Mouse (Mus musculus) forebrain, embryonic 14.5 days (tissue): ENCODE data around the gene Rpap3. TPM values are rescaled to one million over a fixed set of nuclear protein-coding genes. Genes with fewer than 3 reads are reported as not detected.
A peak's percentile ranks its signal among the peaks of the same experiment; 100 is the strongest.
"Not testable (repeated sequence)": the region's sequence is repeated elsewhere in the genome, so short reads cannot be mapped to it uniquely, and the experiment has no call there.

Experiments used
- ATAC-seq: fragments of 200-750 bp; cut with Nextera tagmentation; 2 replicates; pipeline ENCODE4 v1.8.0; 2017; ENCODE audit warnings: mild to moderate bottlenecking, moderate library complexity
- DNase-seq: peaks from one replicate; pipeline ENCODE4 v3.0.0-alpha.2; 2015; ENCODE audit warnings: low spot score
- H3K27ac ChIP-seq: fragments of 300-500 bp; sonication (generic); 2 replicates; pipeline ENCODE4 v1.5.1; 2014; ENCODE audit warnings: low read depth, mild to moderate bottlenecking, control low read depth, low read length, moderate library complexity
- H3K27me3 ChIP-seq: fragments of 300-500 bp; sonication (generic); replicated peaks from 2 replicates; pipeline ENCODE4 v1.6.1; 2014; ENCODE audit warnings: low read length, control low read depth, mixed read lengths; ENCODE audit not compliant: control insufficient read depth, insufficient read depth
- H3K36me3 ChIP-seq: fragments of 300-500 bp; sonication (generic); 2 replicates; pipeline ENCODE4 v1.6.1; 2014; ENCODE audit warnings: low read length, control low read depth; ENCODE audit not compliant: control insufficient read depth, insufficient read depth
- H3K4me1 ChIP-seq: fragments of 300-500 bp; sonication (generic); 2 replicates; pipeline ENCODE4 v1.6.1; 2014; ENCODE audit warnings: antibody characterized with exemption, low read length, control low read depth; ENCODE audit not compliant: control insufficient read depth, insufficient read depth
- H3K4me2 ChIP-seq: fragments of 300-500 bp; sonication (generic); 2 replicates; pipeline ENCODE4 v1.6.1; 2014; ENCODE audit warnings: mild to moderate bottlenecking, control low read depth, low read length
- H3K4me3 ChIP-seq: fragments of 300-500 bp; sonication (generic); 2 replicates; pipeline ENCODE4 v1.5.1; 2014; ENCODE audit warnings: low read depth, low read length, control low read depth
- H3K9ac ChIP-seq: fragments of 300-500 bp; sonication (generic); 2 replicates; pipeline ENCODE4 v1.6.1; 2014; ENCODE audit warnings: mild to moderate bottlenecking, low read length, control low read depth, moderate library complexity
- H3K9me3 ChIP-seq: fragments of 300-500 bp; sonication (generic); replicated peaks from 2 replicates; pipeline ENCODE4 v1.6.1; 2016; ENCODE audit warnings: low read length, control low read depth, mixed read lengths; ENCODE audit not compliant: control insufficient read depth
- WGBS: fragments of 180-500 bp; shearing (Covaris S2); extraction: QIAGEN DNeasy Blood & Tissue Kit; methylation state at CpG from one replicate; pipeline ENCODE4 v1.1.7; 2014; 5-methylcytosine and 5-hydroxymethylcytosine counted together
- polyA plus RNA-seq: library from polyadenylated mRNA; unstranded; fragments of >200 nt; fragmentation: Nextera tagmentation; extraction: Ambion mirVana; gene quantifications from 2 replicates; pipeline ENCODE4 v1.2.1, GENCODE M21; 2014

Rpap3 gene
- polyA plus RNA-seq, 1 experiment from 2014 or later = 45.4 TPM

DNA sequence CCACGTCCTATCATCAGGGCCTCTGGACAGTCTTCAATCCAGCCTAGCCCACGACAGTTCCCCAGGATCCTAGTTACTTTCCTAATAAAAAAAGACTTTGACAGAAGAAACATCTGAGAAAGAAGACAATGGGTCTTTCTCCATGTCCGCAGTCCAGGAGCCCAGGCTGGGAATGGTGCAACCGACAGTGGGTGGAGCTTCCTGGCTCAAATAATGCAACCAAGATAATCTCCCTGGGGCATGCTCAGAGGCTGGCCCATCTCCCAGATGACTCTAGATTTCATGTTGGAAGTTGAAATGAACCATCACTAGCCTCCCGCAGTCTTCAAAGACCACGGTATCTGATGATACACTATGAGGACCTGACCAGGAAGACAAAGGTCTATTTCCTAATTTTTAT, 35.1 kb downstream of the Rpap3 start:
- DNase-seq = no peak
- 77% methylated on average over 6 of the region's 6 CpGs for WGBS
- no peak overlapping the region for H3K9ac ChIP-seq

DNA sequence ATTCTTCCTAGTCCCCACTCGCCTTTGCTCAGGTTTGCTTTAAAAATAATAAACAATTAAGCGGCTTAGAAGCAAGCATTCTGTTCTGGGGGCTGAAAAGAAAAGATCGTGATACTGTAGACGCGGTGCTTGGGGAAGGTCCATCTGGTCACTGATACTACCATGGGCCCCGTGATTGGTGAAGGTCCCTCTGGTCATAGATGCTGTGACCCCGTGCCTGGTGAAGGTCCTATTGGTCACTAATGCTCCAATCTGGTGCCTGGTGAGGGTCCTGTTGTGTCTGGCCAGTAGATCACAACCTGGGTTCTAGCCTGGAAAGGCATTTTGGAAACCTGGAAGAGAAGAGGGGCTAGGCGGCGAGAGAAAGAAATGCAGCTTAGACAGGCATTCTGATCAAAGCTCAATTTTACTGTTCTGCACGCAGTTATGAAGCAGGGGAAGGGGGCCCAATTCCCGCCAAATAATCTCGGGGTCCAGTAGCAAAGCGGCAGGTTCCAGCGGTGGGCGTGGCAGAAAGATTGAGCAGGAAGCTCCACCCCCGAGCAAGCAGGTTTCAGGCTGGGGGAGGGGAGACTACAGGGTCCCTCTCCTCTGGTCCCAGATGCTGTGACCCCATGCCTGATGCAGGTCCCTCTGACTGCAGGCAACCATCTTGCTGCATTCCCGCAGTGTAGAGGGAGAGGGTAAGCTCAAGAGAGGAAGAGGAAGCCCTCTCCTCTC, 37.3 kb downstream of the Rpap3 start:
- not testable (repeated sequence) for H3K9ac ChIP-seq, H3K9me3 ChIP-seq, H3K4me3 ChIP-seq, ATAC-seq, H3K27me3 ChIP-seq, H3K4me2 ChIP-seq, H3K36me3 ChIP-seq, DNase-seq
- WGBS = 71% methylated on average over 17 of the region's 17 CpGs
- Histone ChIP-seq H3K27ac (0 out of 2 replicates have a peak overlapping the region, but pooled peaks have one; percentile 9), H3K4me1 (peaks cover 19% of the 10 kb centered on the region)

More for the DNA sequence above, 35.1 kb downstream of the Rpap3 start:
- no peaks in the 10 kb centered on the region for H3K27me3 ChIP-seq
- H3K9me3 ChIP-seq = no peaks in the 10 kb centered on the region
- peaks cover 14% of the 10 kb centered on the region for H3K36me3 ChIP-seq
- H3K4me1 ChIP-seq = peaks cover 19% of the 10 kb centered on the region
- no peak overlapping the region for H3K27ac ChIP-seq
- no peak for ATAC-seq
- H3K4me3 ChIP-seq = no peak overlapping the region
- no peak overlapping the region for H3K4me2 ChIP-seq

- Histone ChIP-seq H3K4me1 (peaks cover 12% of the 10 kb centered on the region), H3K9me3 (no peaks in the 10 kb centered on the region), H3K27ac (0 out of 2 replicates have a peak overlapping the region, but pooled peaks have one; percentile 9), H3K9ac (no peak overlapping the region; the same call in 1 of the 2 replicates), H3K4me3 (no peak overlapping the region), H3K4me2 (no peak overlapping the region; the same call in 1 of the 2 replicates), H3K27me3 (no peaks in the 10 kb centered on the region), H3K36me3 (no peaks in the 10 kb centered on the region)
- no peak for ATAC-seq
- peak; percentile 91 for DNase-seq
- WGBS = 31% methylated on average over 7 of the region's 7 CpGs
These were observed 38.2 kb downstream of the Rpap3 start for GRCm38 (mm10) chr15:97667437-97667836.

DNA sequence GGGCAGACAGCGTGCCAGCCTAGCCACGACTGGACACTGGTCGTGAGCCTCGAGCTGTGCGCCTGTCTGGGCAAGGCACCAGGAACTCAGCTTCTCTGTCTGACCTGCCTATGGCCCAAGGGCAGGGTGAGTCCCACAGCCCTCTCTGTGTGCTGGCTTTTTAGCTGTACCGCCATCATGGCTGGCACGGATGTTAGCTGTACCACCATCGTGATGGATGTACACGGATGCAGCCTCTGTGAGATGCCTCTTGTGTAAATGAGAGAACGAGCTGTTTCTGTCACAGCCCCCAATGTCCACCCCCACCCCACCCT, 39.2 kb downstream of the Rpap3 start:
- no peak overlapping the region for H3K9ac ChIP-seq
- ATAC-seq (no peak), DNase-seq (no peak)
- no peaks in the 10 kb centered on the region for H3K36me3 ChIP-seq
- peaks cover 2% of the 10 kb centered on the region for H3K4me1 ChIP-seq
- no peaks in the 10 kb centered on the region for H3K27me3 ChIP-seq
- 94% methylated on average over 10 of the region's 10 CpGs for whole genome bisulfite sequencing
- no peak overlapping the region for H3K27ac ChIP-seq
- no peaks in the 10 kb centered on the region for H3K9me3 ChIP-seq
- no peak overlapping the region for H3K4me3 ChIP-seq
- H3K4me2 ChIP-seq = no peak overlapping the region

DNA sequence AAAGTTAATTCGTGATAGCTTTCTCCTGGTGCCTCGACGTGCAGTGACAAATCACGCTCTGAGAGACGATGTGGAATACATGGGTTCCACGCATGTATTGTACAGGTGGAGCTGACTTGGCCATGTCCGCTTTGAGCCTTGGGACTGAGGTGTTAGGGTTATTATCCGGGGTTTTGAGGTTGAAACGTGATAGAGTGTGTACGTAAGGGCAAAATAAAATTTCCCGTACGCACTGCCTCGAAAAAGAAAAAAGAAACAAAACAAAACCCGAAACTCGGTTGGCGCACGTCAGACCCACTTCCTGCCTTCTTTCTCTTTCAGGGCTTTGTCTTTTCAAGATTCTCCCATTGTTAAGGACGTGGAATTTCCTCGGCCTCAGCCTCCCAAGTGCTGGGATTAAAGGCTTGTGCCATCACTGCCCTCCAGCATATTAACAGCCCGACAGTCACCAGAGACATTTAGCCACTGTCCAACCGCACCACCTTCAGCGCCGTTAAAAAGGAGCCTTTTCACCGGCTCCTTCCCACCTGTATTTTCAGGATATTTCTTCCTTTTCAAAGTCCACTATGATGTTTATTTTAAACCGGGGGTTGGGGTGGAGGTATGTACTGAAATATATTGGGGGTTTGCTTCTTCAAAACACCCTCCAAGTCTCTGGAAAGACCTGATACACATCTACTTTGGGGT, 39.7 kb downstream of the Rpap3 start:
- H3K4me1 ChIP-seq = no peaks in the 10 kb centered on the region
- H3K9me3 ChIP-seq = no peaks in the 10 kb centered on the region
- no peak overlapping the region for H3K27ac ChIP-seq
- ATAC-seq (no peak), DNase-seq (no peak)
- 75% methylated on average over 25 of the region's 25 CpGs for WGBS
- no peaks in the 10 kb centered on the region for H3K36me3 ChIP-seq
- no peak overlapping the region for H3K9ac ChIP-seq
- H3K4me3 ChIP-seq = no peak overlapping the region
- H3K4me2 ChIP-seq = no peak overlapping the region
- H3K27me3 ChIP-seq = no peaks in the 10 kb centered on the region

- Histone ChIP-seq H3K27me3 (no peaks in the 10 kb centered on the region), H3K36me3 (no peaks in the 10 kb centered on the region), H3K27ac (no peak overlapping the region), H3K4me1 (no peaks in the 10 kb centered on the region), H3K9me3 (no peaks in the 10 kb centered on the region), H3K9ac (no peak overlapping the region), H3K4me3 (no peak overlapping the region), H3K4me2 (no peak overlapping the region)
- 63% methylated on average over 16 of the region's 16 CpGs for WGBS
- ATAC-seq (no peak), DNase-seq (peak; percentile 56)
These were observed 40.5 kb downstream of the Rpap3 start for GRCm38 (mm10) chr15:97664981-97665668.

DNA sequence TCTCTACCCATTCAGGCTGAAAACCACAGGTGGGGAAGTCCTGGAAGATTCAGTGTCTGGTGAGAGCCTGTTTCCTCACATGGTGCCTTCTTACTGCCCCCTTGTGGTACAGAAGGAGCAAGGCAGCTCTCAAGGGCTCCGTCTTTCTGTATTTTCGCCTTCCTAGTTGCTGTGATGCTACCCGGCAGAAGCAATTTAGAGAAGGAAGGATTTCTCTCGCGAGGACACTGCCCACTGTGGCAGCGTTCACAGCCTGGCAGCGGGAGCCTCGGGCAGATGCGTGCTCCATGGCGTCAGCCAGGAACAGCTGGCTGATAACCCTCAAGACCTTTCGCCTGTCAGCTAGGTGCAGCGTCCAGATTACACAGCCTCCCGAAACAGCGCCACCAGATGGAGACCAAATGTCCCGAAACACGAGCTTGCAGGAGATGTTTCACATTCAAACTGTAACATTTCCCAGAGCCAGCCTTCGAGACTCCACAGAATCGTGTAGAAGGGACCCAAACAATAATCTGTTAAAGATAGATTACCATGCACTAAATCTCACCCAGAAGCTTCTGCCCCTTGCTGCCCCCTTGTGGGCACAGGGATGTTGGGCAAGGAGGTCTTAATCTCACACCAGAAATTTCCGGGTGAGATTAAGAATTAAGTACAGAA, 41.7 kb downstream of the Rpap3 start:
- no peaks in the 10 kb centered on the region for H3K36me3 ChIP-seq
- peak overlapping the region; percentile 39 for H3K4me3 ChIP-seq
- H3K4me2 ChIP-seq = peak overlapping the region; percentile 79
- peak overlapping the region; percentile 78; the same call in 1 of the 2 replicates for H3K27ac ChIP-seq
- H3K4me1 ChIP-seq = no peaks in the 10 kb centered on the region
- peak; percentile 74 for ATAC-seq
- peak; percentile 91 for DNase-seq
- peak overlapping the region; percentile 73 for H3K9ac ChIP-seq
- no peaks in the 10 kb centered on the region for H3K9me3 ChIP-seq
- no peaks in the 10 kb centered on the region for H3K27me3 ChIP-seq
- whole genome bisulfite sequencing = 8% methylated on average over 19 of the region's 19 CpGs

DNA sequence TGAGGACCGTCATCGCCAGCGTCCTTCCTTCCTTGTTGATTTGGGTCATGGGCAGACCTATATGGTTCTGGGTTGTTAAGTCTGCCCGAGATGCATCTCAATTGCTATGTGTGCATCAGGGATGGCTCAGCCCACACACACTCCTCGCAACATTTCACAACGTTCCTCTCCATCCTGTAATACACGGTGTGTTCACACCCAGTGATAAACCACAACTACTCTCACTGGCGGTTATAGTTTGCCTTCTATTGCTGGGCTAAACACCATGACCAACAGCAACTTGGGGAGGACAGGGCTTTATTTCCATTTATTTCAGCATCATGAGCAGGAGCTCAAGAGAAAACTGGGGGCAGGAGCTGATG, 46.9 kb downstream of the Rpap3 start:
- Histone ChIP-seq H3K36me3 (no peaks in the 10 kb centered on the region), H3K4me1 (no peaks in the 10 kb centered on the region), H3K4me3 (no peak overlapping the region), H3K9me3 (no peaks in the 10 kb centered on the region), H3K9ac (no peak overlapping the region), H3K4me2 (no peak overlapping the region), H3K27me3 (no peaks in the 10 kb centered on the region), H3K27ac (no peak overlapping the region)
- DNase-seq (no peak), ATAC-seq (no peak)
- 91% methylated on average over 8 of the region's 8 CpGs for WGBS
